Mouse (Mus musculus) G1E (cell line): ENCODE data around the gene Hes5.

Source experiments
- CTCF ChIP-seq: IDR thresholded peaks from 2 replicates; pipeline ENCODE4 v1.5.1; 2012; ENCODE audit warnings: low read depth, low read length, inconsistent platforms, mixed read lengths
- GATA2 ChIP-seq: IDR thresholded peaks from 2 replicates; pipeline ENCODE4 v1.6.1; 2012; ENCODE audit warnings: low read depth, low read length, inconsistent platforms, borderline replicate concordance

DNA sequence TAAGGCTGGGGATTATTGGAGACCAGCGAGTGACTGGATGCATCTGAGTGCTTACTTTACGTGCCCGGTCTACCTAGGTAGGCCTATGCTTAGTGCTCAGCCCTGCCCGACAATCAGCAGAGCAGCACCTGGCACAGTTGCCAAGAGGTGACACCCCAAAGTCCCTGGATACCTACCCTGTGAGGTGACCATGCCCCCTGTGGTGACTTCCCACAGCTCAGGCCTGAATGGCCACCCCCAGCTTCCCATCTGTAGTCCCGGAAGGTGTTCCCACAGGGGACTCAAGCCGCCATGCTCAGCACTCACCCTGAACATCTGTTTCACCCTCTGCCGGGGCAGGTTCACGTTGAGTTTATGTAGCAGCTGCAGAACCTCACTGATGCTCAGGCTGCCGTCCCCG is 45.6 kb downstream of the Hes5 start:
- no peak for TF ChIP-seq CTCF
- TF ChIP-seq GATA2, result no peak
